Mouse (Mus musculus): ENCODE measurements around the gene Scamp1. TPM values are rescaled to one million over a fixed set of nuclear protein-coding genes. Genes with fewer than 3 reads are reported as not detected.

Gene Scamp1
- polyA plus RNA-seq, 2 experiments from 2014 or later = 1.4 to 2.0 TPM

DNA sequence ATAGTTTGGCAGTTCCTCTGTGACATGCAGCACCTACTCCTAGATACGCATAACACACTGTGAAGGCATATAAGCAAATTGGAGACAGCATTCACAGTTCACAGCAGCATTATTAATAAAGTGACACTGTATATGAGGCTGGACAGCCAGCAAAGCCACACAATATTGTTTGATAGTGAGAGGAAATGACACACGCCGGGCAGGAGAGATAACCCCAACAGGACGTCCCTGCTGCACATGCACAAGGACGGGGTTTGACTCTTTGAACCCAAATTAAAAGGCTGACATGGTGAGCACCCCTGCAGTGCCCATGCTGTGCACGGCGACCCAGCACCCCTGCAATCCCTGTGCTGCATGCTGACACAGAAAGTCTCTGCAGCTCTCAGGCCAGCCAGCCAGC lies 17.5 kb downstream of the Scamp1 start:
- no peak for ATAC-seq

DNA sequence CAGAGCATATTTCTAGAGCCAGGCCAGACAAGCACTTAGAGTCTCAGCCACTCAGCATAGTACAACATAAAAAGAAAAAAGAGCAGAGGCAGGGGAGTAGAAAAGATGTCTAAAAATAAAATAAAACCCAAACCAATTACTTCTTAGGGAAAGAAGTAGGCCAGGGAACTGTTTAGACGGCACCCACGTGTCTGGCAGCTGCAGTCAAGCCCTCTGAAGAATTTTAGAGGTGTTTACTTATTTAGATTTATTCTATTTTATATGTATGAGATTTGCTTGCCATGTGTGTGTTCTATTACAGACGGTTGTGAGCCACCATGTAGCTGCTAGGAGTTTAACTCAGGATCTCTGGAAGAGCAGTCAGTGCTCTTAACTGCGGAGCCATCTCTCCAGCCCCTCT lies 18.5 kb downstream of the Scamp1 start:
- no peak for ATAC-seq

DNA sequence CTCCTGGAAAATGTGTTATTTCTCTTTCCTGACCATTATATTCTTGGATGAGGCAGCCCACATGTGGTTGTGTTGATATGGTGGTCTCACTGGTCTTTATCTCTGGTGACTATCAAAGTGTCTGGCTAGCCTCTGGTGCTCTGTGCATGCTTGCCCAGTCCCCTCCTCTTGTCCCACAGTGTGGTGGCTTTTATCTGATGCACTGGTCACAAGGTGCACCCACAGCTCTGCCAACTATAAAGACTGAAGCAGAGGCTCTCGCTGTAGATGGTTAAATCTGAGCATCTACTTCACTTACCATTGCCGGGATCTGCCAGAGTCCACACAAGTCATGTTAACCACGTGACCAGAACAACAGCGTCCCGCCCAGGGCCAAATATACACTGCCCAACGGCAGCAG lies 19.1 kb downstream of the Scamp1 start:
- no peak for ATAC-seq

DNA sequence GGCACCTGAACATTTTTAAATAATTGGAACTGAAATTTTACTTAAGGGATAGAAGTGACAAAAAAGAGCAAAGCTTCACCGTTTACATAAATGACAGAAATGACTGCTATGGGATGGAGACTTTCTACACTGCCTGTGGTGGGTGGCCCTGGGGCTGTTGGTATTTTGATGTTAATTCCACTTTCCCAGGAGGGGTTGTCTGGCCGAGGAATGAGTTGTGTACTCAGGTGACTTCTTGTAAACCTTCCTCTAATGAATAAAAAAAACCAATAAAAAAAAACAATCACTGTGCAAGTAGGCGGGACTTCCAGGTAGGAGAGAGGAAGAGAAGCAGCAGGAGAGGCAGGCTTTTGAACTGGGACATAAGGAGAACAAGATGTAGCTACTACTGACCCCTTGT lies 20.4 kb downstream of the Scamp1 start:
- ATAC-seq = no peak

DNA sequence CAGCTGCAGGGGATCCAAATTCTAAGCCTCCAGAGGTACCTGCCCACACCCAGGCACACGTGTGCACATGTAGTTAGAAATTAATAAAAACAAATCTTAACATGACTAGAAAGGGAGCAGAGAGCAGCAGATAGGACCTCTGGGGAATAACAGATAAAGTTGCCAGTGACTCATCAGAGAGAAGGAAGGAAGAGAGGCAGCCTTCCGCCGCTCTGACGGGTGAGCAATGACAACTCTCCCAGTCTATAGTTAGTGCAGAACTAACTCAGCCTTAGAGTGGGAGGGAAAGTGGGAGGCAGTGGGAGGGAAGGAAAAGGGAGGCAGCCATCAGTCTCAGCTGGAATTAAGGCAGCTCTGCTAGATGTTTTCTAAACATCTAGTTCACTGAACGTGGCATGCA lies 21.7 kb downstream of the Scamp1 start:
- no peak for ATAC-seq

DNA sequence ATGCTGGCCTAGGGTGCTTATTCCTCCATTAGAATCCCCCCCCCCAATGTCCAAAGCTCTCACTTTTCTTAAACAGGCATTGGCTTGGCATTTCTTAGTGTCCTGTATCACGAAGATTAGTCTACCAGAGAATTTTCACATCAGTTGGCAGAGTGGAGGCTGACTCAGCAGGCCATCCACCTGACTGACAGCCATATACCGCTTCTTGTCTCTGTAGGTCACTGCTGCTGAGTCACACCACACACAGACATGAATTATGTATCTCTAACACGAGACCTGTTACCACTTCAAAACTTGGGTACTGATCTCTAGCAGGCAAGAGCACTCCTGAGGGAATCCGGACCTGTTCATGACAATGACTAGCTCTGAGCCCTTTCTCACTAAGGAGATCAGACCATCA lies 23.1 kb downstream of the Scamp1 start:
- no peak for ATAC-seq

DNA sequence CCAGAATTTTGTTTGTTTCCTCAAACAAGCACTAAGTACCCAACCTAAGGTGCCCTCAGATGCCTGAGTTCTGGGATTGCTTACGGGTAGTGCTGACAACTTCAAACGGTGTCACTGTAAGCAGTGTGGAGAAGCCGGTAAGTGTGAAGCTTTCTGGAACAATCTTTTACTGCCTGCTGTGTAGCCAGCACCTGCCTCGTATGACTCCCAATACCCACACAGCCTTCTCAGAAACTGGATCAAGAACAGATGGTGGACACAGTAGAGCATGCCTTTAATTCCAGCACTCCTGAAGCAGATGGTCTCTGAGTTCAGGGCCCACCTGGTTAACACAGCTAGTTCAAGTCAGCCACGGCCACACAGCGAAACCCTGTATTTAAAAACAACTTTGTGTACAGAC lies 24.0 kb downstream of the Scamp1 start:
- ATAC-seq = no peak

DNA sequence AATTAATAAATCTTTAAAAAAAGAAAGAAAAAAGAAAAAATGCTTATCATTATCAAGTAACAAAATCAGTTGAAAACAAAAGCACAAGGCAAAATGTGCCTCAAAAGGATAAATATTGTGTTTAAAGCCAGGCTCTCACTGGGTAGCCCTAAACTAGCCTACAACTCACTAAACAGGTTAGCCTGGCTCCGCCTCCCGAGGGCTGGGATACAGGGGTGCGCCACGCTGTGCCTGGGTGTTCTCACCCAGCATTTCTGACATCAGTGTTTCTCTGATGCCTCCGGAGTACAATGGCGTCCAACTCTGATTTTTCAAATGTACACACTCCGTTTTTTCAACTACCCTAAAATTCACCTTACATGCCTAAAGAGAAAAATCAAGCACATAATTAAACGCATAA lies 24.7 kb downstream of the Scamp1 start:
- no peak for ATAC-seq

DNA sequence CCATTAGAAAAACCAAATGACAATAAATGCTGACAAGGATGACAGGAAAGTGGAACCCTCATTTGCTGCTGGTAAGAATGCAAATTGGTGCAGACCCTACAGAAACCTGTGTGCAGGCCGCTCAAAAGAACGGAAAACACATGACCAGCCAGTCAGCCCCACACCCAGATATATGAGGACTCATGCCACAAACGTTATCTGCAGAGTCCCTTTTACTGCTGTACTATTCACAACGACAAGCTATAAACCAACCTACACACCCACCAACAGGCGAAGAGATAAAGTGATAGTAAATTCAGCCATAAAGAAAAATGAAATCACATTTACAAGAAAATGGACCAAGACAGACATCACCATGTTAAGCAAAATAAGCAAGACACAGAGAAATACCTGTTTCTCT lies 26.4 kb downstream of the Scamp1 start:
- no peak for ATAC-seq

DNA sequence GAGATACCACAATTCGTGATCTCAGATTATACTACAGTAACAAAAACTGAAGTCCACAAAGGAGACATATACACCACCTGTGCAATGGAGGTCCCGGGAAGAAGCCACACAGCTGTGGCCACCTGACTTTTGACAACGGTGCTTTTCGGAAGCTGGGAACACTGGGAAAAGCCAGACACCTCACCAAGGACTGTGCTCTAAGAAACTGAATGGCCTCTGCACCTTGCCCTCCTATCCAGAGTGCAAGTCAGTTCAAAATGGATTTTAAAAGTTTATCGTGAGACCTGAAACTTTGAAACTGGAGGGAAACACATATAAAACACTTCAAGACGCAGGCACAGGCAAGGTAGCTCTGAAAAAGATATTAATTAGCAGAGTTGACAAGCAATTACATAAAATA lies 27.1 kb downstream of the Scamp1 start:
- ATAC-seq = no peak

DNA sequence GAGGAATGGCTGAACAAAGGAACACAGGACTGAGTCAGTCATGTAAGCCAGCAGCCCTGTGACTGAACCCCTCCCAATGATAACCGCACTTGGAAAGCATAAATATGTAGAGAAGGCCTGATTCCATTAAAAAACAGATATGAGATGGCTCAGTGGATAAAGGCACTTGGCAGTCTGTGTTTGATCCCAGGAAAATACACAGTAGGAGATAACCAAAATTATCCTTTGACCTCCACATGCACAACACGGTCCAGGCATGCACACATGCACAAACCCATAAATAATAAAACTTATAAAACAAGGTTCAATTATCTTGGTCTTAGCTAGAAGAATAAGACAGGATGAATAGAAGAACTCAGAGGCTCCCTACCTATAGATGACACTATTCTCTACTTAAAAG lies 27.9 kb downstream of the Scamp1 start:
- no peak for ATAC-seq

DNA sequence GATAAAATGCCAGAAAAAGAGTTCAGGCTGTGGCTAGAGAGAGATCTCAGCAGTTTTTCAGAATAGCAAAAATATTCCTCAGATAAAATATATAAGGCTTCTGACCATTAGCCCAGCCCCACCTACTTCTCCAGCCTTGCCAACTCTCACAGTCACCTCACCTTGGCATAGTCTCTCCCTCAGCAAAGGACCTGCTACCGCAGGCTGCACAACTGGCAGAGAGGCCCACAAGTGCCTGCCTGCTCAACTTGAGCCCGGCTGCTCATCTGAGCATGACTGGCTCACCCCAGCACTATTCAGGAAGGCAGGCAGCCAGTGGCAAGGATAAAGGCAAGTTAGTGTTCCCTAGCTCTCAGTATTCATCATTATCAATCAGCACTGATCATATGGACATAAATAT lies 30.5 kb downstream of the Scamp1 start:
- ATAC-seq = no peak

DNA sequence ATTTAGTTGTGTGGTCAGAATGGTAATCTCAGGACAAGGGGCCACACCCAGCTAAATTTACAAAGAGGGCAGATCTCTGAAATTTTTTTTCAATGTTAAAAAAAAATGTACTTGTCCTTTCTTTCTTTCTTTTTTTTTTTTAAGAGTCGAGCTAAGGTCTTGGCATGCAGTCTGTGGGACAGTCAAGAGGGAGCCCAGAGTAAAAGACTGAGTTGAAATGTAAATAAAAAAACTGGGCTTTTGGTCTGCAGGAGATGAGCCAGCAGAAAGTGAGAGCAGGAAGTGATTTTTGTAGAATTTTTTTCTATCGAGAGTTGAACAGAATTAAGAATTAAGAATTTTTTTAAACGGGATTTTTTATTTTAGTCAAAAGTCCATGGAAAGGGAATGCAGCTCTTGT lies 31.4 kb downstream of the Scamp1 start:
- ATAC-seq = no peak

DNA sequence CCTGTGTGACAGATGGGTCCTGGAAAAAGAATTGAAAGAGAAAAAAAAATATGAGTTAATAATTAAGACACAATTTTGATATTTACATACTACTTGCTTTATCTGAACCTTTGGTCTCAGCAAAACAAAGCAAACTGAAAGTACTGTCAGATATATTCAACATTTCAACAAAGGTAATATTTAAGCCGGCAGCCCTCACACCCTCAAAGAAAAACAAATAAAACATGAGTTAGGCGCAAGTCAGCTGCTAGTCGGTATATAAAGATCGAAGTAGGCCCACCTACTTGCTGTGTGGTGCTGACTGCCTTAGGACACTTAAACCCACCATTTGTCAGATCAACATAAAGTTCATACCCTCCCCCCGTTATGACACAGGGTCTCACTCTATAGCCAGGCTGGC lies 32.6 kb downstream of the Scamp1 start:
- ATAC-seq = no peak

DNA sequence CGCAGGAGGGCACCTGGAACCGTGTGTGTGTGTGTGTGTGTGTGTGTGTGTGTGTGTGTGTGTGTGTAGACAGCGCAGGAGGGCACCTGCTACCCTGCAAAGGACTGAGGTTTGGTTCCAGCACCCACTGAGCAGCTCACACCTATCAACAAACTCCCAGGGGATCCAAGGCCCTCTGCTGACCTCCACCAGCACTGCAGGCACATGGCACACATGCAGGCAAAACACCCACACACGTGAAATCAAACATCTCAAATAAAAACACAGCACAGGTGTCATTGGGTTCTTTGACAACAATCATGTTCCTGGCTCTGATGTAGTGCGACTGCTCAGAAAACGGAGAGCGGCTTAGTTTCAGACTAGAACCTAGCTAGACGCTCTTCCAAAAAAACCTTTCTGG lies 34.9 kb downstream of the Scamp1 start:
- ATAC-seq = no peak

DNA sequence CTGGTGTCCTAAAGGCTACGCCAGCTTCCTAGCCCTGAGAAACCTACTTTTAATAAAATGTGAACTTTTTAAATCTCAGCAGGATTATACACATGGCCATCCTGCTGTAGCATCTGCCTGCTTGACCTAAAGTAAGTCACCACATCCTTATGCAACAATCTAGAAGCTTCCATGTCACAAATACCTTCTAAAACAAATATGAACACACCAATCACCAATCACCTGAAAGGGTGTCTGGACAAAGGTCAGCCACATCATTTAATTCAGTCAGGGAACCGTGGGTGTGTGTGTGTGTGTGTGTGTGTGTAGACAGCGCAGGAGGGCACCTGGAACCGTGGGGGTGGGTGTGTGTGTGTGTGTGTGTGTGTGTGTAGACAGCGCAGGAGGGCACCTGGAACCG lies 35.5 kb downstream of the Scamp1 start:
- no peak for ATAC-seq

DNA sequence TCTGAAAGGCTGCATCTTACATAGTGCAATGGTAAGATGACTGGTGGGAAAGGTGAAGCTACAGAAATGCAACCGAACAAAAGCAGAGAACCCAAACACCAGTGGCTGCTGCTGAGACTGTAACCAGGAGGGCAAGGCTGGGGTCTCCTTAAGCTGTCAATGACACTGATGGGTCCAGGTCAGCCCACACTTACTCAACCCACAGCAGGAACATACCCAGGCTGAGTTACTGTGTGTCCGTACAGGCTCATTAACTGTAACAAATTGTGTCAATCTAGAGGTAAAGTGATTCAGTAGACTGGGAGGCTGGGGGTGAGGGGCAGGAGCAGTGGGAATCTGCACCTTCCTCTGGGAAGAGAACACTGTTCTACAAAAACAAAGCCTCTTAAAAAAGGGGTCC lies 42.8 kb downstream of the Scamp1 start:
- ATAC-seq = no peak

DNA sequence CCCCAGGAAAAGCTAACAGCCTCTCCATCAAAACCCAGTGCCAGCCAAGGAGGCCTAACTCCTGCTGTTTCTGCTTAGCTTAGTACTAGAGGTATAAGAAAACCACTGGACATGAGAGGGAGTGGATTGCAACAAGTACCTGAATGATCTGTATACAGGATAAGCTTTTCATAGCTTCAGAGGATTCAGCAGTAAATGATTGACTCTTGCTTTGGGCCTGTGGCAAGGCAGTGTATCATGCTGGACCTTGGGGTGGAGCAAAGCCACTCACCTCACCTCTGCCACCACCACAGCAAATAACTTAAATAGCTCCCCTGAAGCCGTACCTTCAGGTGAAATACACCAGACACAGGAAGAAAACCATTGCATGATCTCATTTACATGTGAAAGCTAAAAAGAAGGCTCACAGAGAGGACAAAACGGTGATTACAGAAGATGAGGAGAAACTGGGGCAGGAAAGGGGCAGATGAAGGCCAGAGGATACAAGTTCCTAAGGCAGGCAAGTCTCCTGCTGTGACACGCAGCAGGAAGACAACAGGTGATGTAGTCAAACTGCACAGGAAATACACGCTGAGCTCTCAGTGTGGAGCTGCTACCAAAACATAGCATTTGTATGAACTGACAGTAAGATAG lies 43.6 kb downstream of the Scamp1 start:
- ATAC-seq = no peak

DNA sequence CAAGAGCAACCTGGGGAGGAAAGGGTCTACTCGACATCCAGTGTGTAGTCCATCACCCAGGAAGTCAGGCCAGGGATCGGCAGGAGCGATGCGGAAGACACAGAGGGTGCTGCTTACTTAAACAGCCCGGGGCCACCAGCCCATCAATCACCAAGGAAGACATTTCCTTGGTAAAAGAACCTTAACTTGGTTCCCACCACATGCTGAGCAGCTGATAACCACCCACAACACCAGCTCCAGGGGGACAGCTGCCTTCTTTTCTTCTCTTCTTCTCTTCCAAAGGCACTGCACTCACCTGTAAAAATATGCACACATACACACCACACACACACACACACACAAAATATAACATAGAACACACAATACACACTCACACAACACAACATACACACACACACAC lies 44.8 kb downstream of the Scamp1 start:
- ATAC-seq = no peak

DNA sequence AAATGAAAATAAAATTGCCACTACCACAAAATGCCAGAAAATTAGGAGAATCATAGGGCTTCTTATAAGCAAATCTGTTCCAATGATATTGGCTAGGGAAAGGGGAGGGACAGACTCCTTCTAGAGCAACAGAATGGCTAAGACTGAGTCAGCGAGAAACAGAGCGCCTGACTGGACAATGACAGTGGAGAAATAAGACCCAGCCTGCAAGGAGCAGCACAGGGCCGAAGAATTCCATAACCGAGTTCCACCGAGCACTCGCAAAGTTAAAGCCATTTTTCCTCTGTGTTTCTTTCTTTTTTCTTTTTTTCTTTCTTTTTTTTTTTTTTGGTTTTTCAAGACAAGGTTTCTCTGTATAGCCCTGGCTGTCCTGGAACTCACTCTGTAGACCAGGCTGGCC lies 45.5 kb downstream of the Scamp1 start:
- no peak for ATAC-seq

DNA sequence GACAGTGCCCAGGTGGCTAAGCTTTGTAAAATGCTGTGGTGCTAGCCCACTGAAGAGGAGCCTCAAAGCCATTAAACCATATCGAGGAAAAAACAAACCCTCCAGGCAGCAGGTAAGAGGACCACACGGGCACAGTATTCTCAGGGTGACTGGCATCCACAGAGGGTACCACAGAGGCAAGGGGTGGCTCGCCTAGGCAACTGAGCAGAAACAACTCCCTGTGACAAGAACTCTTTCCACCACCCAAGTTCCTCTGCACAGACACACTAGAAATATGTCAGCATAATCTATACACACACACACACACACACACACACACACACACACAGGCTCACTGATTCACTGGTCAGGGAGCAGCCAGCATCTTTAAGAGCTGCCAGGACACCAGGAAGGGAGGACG lies 46.2 kb downstream of the Scamp1 start:
- ATAC-seq = no peak

DNA sequence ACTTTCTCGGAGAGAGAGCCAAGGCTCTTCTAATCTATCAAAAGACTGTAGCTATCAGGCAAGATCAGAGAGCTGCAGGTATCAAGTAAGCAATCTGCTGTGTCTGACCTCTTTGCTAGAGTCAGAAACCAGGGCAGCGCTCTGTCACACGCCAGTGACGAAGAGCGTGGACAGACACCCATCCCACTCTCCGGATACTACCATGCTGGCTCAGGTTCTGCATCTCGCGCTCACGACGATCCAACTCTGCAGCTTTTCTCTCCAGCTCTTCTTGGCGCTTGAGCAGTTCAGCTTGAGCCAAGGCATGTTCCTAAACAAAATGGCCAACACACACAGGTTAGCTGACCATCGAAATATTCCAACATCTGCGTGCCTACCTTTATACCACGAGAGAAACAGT lies 53.8 kb downstream of the Scamp1 start:
- ATAC-seq = no peak

DNA sequence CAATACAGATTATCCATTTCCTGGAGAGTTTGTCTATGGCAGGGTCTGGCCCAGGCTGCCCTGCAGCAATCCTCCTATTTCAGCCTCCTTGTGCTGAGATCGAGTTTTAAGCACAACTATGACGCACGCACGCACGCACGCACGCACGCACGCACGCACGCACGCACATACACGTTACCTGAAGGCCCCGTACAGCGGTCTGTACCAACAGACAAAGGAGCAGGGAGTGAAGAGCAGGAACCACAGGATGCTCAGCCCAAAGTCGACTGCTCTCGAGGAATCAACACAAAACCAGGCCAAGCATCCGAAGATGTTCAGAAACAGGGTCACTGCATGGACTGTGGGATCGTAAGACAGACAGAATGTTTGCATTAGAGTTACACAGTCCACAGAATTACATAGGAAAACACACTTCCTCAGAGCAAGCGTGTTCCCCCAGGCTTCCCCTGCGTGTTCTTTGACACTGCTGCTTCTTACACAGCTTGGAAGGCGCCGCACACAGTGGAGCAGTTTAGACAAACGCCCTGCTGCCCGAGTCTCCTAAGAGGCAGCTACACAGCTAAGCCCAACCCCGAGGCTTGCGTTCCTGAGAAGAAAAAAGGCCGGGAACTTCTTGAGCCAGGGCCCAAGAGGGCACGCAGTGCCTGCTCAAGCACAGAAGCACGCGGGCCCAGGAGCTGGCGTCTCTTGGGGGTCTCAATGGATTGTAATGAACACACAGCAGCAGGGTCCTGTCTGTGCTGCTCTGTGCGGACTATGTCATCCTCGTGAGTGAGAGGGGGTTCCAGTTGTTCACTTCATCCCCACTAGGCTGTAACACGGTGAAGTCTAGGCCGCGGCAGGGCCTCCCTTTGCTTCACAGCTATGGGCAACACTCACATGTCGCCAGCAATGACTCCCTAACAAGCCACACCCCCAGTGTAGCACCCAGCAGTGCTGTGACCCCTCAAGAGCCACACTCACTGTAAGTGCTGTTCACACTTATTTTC lies 60.6 kb downstream of the Scamp1 start:
- ATAC-seq = no peak

DNA sequence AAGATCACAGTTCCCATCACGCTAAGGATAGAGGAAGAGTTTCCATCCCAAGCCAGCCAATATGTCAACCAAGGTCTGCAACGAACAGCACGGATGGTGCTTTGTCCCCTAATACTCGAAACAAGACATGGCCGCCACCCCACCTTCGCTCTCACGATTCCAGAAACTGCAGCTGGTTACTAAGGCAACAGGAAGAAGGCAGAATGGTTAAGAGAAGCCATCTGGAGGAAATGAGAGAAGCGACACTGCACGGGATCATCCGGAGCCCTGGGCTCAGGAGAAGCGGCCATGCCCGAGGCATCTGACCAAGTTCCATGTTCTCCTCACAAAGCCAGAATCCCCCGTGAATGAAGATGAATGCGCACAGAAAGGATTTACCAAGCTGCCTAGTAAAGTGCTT lies 62.0 kb downstream of the Scamp1 start:
- ATAC-seq = no peak

All from activated CD4-positive, CD25-positive, alpha-beta regulatory T cell, adult 4 months (primary cell).